Mouse (Mus musculus): ENCODE results near the gene Arhgap9.
A peak's percentile ranks its signal among the peaks of the same experiment; 100 is the strongest.

Gene Arhgap9

DNA sequence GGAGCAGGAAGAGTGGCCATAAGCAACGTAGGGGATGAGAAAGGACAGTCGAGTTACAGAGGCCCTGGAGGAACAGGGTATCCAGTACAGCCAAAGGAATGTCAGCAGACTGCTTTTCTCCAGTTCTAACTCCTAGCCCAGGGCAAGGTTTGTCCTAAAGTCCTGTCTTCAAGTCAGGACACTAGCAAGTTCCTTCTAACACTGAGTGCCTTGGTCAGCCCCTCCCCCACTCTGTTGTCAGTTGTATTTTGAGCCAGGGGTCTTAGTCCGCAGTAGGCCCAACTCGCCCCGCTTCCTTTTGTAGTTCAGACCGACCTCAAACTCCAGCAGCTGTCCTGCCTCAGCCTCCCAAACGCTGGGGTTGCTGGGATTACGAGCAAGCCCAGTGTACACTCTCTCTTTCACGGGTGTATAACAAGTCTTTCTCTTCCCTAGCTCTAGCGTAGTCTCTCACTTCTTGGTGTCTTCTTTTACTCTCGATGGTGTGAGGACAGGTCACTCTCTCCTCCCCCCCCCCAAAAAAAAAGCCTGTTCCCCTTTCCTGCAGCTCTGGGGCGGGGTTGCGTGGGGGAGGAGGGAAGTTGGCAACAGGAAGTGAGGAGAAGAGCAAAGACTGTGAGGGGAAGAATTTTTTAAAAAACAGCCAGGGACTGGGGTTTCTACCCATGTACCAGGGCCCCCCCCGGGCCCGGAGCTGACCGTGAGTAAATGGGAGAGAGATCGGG, 1.5 kb downstream of the Arhgap9 start:
- no peak for DNase-seq (ENCODE audit: low spot score)

DNA sequence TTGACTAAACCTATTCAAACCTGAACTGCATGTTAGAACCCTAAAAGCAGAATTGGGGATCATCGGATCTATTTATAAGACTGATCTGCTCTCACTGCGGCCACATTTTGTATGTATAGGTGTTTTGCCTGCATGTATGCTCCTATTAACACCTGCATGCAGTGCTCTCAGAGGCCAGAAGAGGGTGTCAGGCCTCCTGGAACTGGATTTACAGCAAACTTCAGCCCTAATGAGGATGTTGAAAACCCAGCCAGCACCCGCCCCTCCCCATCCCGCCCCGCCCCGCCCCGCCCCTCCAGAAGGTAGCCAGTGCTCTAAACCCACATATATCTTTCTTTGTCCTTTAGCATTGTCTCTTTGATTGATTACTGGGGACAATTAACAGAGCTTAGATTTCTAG, 2.7 kb downstream of the Arhgap9 start:
- DNase-seq (ENCODE audit: low spot score): no peak

DNA sequence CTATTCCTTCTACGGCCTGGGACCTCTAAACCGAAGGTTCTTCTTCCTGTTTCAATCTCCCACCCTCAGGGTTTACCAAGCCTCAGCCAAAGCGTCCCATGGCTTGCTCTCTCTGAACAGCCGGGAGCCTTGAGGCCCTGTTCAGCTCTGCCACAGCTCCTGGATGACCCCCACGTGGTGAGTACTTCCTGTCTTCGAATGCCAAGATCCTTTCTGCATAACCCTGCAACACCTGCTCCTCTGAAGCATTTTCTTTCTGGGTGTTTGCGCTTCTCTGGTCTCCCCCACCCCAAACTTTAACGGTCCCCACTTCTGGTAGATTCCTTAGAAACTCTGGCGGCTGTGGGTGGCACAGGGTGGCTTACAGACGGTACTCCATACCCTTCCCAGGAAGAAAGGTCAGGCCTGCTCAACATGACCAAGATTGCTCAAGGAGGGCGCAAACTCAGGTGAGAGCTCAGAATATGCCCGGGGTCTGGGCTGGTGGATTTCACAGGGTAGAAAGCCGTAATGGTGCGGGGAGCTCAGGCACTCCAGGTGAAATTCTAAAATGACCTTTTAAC, 3.8 kb downstream of the Arhgap9 start:
- no peak for DNase-seq (ENCODE audit: low spot score)

DNA sequence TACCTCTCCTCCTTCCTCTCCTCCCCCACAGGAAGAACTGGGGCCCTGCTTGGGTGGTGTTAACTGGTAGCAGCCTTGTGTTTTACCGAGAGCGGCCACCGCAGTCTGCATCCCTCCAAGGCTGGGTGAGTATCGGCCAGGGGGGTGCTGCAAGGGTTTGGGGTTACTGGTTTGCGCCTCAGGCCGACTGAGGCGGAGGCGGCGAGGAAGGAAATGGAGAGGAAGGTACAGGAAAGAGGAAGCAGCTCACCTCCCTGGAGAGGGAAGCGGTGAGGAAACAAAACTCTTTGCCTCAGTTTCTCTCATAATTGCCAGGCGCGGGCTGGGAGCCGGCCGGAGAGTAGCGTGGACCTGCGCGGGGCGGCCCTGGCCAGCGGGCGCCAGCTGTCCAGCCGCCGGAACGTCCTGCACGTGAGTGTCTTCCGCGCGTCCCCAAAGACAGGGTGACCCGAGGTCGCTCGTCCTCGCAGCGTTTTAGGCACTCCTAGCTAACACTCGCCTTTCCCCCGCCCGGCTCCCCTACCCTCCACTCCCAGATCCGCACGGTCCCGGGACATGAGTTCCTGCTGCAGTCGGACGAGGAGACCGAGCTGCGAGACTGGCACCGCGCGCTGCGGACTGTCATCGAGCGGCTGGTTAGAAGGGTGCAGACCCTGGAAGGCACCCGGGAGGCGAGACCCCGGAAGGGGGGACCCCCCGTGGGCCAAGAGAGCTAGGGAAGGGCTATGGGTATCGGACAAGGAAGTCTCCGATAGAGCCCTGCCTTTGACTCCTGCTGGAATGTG, 4.4 kb downstream of the Arhgap9 start:
- no peak for DNase-seq (ENCODE audit: low spot score)

DNA sequence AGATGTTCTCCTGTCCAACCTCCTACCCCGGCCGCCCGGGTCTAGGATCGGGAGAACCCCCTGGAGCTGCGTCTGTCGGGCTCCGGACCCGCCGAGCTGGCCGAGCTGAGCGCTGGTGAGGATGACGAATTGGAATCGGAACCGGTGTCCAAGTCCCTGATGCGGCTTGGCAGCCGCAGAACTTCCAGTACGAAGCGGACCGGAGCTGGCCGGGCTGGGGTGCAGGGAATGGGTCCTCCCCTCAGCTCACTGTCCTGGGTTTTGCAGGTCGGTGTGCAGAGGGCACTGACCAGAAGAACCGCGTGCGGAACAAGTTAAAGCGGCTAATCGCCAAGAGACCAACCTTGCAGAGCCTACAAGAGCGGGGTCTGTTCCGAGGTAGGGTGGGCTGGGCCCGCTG, 5.1 kb downstream of the Arhgap9 start:
- DNase-seq (ENCODE audit: low spot score): no peak

DNA sequence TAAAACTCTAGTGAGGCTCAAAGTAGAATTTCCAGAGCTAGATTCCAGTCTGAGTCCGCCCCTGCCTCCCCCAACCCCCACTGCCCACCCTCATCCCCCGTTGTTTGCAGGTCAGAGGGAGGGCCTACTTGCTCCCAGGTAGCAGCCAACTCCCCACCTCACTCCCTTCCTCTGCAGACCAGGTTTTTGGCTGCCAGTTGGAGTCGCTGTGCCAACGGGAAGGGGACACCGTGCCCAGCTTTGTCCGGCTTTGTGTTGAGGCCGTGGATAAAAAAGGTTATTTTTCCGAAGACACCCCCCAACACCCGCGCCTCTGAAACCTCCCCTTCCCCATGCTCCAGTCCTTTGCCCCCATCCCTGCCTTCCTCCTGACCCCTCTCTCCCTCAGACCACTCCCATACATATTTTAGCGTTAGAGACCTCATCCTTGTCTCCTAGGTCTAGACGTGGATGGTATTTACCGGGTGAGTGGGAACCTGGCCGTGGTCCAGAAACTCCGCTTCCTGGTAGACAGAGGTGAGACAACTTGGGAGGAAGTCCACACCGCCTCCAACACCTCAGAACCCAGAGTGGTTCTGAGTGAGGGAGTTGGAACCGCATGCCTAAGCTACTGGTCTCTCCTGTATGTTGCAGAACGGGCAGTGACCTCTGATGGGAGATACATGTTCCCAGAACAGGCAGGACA, 5.8 kb downstream of the Arhgap9 start:
- no peak for DNase-seq (ENCODE audit: low spot score)

DNA sequence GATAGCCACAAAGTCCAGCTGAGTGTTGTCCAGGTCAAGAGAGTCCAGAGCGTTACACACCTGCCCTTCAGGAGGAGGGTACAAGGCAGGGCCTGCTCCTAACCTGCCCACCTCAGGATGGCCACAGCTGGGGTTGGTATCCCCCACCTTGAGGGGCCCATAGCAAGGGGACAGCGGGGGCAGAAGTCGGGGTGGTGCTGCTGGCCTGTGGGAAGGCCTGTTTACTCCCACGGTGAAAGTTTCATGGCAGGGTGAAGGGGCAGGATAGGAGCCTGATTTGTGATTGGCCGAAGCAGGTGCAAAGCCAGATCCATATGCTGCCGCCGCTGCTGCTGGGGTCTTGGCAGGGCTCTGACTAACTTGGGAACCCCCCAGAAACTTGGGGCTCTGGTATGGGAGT, 8.4 kb downstream of the Arhgap9 start:
- no peak for DNase-seq (ENCODE audit: low spot score)

DNA sequence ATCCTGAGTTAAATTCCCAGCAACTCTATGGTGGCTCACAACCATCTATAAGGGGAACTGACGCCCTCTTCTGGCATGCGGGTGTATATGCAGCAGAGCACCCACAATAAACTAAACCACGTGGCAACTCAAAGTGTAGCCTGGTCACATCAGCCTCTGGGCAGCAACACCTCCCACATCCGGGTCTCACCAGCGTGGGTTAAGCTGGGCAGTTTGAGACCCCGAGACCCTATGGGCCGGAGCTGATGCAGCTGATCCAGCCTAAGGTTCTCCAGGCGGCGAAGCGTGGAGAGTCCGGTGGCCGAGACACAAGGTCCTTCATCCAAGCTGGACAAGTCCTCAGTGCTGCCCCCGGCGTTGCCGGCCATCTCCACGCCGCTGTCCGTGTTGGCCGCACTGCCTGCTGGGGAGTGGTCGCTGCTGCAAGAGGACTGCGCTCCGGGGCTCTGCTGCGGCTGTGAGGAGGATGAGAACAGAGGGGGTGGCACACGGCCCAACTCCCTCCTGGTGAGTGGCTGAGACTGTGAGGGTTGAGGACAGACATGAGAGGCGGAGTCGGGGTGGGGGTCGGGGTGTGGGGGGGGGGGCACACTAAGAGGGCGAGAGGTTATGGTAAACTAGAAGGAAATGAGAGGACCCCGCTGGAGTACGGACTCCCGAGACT, 10.6 kb downstream of the Arhgap9 start:
- DNase-seq (ENCODE audit: low spot score): no peak

DNA sequence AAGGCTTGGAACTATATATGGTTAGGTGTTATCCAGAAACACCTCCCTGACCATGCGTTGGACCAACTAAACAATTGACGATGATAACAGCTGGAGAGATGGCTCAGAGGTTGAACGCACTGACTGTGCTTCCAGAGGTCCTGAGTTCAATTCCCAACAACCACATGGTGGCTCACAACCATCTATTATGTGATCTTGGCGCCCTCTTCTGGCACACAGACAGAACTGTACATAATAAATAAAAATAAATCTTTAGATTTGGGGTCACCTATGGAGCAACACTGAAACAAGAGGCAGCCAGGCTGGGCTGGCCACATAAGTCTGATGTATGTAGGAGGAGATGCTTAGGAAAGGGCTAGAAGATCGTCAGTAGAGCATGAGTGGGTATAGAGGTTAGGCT, 11.4 kb downstream of the Arhgap9 start:
- no peak for DNase-seq (ENCODE audit: low spot score)

DNA sequence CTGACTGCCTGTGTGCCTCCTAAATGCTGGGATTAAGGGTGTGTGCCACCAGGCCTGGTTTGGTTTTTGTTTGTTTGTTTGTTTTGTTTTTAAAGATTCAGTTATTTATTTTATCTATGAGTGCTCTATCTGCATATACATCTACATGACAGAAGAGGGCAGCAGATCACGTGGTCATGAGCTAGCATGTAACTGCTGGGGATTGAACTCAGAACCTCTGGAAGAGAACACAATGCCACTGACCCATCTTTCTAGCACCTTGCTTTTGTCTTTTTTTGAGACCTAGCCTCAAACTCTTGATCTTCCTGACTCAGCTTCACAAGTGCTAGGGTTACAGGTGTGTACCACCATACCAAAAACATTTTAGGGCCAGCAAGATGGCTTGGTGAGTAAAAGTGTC, 13.5 kb downstream of the Arhgap9 start:
- no peak for DNase-seq (ENCODE audit: low spot score)

DNA sequence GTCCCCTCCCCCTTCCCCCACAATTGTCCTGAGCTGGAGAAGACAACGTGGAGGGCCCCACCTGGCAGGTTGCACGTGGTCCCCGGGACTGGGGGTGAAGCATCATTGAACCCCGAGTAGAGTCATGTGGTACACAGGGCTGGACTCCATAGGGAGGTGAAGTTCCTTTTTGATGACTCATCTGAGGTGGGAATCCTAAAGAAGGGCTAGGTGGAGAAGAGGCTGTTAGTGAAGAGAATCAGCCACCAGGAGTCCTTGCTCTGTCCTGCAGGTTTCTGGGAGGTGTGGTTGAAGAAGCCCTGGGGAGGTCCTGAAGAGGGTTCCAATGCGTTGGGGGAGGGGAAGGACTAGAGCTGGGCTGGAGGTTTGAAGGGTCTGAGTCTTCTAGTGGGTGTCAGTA, 15.2 kb downstream of the Arhgap9 start:
- no peak for DNase-seq (ENCODE audit: low spot score)

DNA sequence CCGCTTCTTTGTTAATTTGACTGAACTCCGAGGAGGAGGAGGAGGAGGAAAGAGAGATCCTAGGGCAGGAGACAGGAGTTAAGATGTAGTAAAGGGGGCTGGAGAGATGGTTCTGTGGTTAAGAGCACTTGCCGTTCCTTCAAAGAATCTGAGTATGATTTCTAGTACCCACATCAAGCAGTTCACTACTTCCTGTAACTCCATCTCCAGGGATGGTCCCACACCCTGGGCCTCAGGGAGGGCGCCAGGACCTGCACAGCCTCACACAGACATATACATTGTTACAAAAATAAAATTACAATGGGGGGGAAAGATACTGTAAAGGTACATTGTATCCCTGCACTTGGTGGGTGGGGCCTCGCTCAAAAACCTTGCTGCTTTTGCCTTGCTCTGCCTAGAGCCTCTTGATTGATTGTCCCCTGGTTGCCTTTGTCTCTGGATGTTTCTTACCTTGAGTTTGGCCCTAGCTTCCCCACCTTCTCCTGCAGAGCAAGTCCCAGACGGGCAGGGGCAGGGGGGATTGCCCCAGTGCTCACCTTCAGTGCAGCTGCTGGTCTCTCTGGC, 15.9 kb downstream of the Arhgap9 start:
- no peak for DNase-seq (ENCODE audit: low spot score)

DNA sequence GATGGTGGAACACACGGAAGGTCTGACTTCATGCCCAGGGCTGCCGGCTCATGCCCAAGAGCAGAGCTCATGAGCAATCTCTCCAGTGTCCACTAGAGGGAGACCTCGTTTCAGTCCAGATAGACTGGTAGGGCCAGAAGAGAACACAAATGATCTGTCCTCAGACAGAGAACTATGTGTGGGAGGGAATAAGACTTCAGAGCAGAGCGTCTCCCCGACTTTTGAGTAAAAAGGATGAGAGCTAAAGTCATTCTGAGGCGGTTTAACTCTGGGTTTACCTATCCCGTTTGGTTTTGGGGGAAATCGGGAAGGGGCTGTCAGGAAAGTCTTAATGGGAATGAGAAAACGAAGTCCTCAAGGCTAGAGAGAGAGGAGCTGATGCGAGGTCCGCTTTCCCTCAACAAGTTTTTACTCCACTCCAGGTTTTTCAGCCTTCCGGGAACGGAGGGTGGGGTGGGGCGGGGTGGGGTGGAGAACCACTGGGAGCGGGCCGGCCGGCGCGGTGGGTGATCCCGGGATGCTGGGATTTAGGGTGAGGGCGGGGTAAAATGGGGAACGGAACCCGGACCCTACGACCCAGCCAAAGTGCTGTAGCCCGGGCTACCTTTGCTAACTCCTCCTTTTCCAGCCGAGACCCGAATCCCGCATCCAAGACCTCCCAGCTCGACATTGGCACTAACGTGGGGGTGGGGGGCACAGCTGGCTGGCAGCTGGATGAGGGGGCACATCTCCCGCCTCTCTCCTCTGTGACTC, 17.3 kb downstream of the Arhgap9 start:
- DNase-seq (ENCODE audit: low spot score): peak; percentile 92

DNA sequence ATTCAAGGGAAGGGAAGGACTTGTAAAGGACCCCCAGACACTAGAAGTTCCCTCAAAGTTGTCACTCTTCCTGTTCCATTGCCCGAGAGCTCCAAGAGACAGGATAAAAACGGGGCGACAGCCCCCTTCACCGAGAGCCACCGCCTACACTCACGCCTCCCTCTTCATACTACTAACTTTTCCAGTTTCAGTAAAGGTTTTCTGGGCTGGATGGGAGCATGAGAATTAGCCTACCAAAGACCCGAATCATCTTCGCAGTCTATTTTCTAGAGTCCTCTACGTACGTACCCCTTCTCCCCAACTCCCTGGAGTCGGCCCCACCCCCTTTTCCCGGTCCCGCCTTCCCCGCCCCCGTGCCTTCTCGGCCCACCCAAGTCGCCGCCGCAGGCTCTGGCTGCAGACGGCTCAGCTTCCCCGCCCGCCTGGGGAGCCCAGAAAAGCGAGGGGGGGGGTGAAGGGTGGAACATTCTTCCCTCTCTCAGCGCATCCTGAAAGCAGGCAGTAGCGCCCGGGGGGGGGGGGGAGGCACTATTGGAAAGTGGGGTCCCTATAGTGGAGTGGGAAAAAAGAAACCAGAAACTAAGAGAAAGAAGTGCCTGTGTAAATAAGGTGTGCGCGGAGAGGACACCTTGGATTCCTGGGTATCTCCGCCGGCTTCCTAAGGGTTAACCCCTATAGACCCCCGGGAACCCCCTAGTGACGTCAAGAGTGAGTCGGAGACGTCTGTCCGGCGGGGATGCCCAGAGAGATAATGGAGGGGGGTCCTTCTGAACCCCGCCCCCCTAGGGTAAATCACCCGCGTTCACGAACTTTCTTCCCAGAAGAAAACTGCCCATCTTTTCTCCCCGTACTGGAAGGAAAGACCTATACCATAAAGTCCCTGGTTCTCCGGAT, 18.2 kb downstream of the Arhgap9 start:
- DNase-seq (ENCODE audit: low spot score): no peak

DNA sequence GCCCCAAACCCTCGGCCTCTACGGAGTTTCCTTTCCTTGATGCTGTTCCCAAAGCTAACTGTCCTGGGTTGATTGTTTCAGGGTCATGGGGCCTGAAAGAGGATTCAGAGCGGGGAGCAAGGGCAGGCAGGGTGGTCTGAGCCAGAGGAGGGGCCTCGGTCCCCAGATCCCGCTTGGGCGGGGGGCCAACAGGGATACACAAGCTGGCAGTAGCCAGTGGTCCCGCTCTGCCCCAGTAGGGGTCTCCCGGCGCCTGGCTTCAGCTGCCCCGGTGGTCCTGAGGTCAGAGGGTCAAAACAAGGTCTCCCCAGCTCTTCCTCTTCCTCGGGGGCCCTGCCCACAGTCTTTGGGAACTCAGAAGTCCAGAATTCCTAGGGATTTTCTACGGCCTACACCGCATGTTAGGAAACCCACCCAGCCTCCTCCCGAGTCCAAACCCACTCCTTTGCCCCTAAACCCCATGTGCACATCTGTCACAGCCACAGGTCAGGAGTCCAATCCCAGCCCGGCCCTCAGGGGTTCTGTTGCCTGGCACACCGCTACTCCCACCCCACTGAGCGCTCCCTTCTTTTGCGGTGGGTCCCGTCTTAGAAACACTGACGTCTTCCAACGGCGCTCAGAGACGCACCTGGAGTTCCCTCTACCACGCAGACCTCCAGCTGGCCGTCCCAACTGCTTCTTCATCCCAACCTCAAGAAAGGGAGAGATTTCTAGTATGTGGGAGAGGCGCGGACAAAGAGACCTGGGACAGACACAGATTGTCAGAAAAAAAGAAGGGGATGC, 19.0 kb downstream of the Arhgap9 start:
- no peak for DNase-seq (ENCODE audit: low spot score)

DNA sequence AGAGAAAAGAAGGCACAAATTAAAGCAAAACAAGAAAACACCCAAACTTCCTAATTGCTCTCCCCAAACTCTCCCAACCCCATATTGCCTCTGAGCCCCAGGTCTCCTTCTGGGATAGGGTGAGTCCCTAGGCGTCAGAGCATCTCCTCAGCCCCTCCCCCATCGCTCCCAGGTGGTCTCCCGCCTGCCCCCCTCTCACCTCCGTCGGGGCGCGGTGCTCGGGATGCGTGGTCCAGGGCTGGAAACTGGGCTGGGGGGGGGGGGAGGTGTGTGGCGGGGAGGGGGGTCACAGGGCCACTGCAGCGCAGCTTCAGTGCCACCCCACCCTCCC, 19.6 kb downstream of the Arhgap9 start:
- DNase-seq (ENCODE audit: low spot score): no peak

DNA sequence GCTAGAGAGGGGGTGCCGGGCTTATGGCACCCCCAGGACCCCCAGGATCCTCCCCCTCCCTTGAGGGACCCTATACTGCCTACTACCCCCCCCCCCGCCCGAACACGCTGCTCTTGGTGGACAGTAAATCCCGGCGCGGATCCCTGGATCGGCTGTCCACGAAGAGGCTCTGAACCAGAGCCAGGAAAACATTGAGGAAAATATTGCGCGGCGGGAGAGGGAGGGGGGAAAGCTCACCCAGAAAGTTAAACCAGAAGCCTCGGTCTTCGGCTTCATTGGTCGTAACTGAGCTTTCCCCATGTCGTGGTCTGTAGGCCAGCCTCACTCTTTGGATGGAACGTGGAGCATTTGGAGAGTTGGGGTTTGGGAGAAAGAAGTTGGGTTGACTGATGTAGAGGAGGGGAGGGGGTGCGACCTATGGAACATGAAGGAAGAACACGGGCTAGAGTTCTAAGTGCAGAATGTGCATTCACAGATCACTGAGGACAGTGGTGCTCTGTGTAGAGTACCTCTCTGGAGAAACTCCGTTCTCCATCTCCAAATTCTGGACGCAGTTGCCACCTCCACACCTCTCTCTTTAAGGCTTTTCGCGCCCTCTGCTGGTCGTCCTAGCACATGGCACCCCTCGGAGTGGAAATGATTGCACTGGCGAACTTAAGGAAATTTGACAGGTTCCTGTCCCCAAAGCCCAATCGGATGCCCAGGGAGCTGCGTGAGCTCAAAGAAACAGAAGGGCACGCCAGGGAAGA, 20.3 kb downstream of the Arhgap9 start, which contains the start of gene Gli1:
TSS of gene Gli1 (minus strand) at position 84 of the 749 bp plus-strand sequence.
- DNase-seq (ENCODE audit: low spot score): peak; percentile 77

DNA sequence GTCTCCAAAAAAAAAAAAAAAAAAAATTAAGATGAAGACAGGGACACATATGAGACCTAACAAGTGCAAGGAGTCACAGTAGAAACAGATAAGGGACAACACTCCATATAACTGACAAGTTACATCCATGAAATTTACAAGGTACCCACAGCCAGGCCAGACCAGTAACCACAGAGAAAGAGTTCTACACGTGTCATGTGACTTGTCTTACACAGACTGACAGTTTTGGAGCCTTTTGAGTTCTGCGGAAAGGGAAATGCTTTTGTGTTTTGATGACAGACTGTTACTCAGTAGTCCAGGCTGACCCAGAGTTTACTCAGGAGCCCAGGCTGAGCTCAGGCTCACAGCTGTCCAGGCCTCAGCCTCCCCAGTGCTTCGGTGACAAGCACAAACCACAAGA, 21.3 kb downstream of the Arhgap9 start:
- DNase-seq (ENCODE audit: low spot score): no peak

DNA sequence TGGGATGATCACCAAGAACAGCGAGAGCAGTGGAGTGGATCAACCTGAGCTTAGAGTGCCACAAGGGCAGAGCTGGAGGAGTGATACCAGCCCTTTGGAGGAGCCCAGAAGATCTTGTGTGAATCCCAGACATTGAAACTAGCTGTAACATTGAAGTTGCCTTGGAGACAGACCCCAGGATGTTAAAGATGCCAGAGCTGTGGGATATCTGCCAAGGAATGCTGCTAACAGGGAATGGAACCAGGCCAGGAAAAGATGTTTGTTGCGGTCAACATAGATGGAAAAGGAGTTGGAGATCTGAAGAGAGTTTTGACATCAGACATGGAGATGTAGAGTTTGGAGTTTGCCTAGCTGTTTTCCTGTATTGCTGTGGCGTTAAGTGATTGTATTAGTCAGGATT, 24.4 kb downstream of the Arhgap9 start:
- DNase-seq (ENCODE audit: low spot score): no peak

Data from layer of hippocampus, adult 11-12 months (tissue).